Mouse (Mus musculus): ENCODE measurements at regions not wholly inside any gene's neighbourhood (a gene's known extent, or its start where the extent isn't known, plus 50 kb on each side); places are given as distances from the start of the nearest gene placed in this dataset.

GRCm38 (mm10) chr4:131097421-131097820 is 153.2 kb downstream of the Matn1 start:
- no peak for DNase-seq (ENCODE audit: low spot score in 2 of 2)

GRCm38 (mm10) chr4:131100093-131100795 is 156.1 kb downstream of the Matn1 start:
- no peak for DNase-seq (ENCODE audit: low spot score in 2 of 2)

DNA sequence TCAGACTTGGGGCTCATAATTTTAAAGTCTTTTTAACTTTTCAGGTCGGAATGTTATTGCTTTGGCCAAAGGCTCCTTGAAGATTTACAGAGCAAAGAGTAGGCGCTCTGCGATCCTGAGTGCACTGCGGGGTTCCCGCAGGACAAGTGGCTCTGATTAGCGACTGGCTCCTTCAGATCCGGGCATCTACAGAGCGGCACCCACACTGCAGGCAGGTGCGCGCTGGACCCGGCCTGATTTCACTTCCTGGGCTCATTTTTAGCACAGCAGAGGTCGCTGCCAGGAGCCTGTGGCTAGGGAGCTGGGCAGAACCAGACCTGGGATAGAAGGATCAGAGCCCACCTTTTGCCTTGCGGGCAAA is 156.6 kb downstream of the Matn1 start:
- DNase-seq (ENCODE audit: low spot score in 2 of 2) = no peak

GRCm38 (mm10) chr4:131102163-131102562 is 158.0 kb downstream of the Matn1 start:
- peak; percentile 9 to 24 for DNase-seq (ENCODE audit: low spot score in 2 of 2)

DNA sequence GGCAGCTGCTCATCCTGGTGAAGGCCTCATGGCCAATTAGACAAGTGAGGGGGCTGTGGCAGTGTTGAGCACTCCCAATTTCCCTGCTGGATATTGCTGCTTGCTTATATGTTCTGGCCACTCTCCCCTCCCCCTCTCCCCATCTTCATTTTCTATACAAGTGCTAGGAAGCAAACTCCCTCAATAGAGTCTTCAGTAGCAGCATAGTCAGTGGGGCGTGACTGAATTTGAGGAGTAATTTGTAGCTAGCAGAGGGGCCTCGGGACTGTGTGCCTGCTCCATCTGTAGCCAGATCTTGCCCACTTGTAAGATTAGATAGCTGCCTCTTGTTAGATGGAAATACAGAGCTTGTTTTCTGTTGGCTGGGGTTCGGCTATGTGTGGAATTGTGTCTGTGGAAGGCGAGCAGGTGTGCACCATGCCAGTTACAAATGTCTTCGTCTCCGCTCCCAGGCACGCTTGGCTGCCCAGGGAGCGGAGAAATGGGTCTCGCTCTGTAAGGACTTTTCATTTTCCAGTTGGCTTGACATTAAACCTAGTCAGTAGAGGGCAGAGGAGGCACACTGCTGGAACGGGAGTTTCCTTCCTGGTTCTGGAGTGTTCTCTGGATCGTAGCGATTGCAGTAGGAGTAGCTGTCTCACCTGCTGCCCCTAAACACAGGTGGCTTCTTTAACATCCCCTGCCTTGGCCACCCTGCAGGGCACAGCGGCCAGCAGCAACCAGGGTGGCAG is 163.1 kb downstream of the Matn1 start:
- DNase-seq (ENCODE audit: low spot score in 2 of 2) = no peak

- DNase-seq (ENCODE audit: low spot score in 2 of 2) = no peak
Observed at GRCm38 (mm10) chr4:131112536-131112935, 168.4 kb downstream of the Matn1 start.

DNA sequence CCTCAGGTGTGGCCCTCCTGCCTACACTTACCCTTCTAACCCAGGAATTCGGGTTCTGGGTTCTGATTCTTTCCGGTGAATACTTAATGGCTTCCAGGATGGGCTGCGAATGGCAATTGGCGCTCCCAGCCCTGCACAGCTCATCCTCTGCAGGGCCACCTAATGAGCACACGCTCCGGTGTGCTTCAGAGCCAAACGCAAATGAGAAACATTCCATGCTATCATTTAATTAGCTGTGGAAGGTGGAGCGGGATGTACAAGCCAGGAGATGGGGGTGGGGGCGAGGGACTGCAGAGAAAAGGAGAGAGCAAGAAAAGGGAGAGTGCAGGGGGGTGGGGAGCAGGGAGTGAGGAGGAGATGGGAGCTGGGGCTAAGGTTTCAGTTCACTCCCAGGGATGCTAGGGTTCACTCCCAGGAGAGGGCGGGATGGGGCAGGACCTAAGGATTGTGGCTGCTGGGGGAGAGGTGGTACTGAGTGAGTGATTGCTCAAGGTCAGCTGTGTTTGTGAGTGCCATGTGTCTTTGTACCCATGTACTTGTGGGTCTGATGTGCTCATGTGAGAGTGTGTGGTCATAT is 169.6 kb downstream of the Matn1 start:
- no peak for DNase-seq (ENCODE audit: low spot score in 2 of 2)

DNA sequence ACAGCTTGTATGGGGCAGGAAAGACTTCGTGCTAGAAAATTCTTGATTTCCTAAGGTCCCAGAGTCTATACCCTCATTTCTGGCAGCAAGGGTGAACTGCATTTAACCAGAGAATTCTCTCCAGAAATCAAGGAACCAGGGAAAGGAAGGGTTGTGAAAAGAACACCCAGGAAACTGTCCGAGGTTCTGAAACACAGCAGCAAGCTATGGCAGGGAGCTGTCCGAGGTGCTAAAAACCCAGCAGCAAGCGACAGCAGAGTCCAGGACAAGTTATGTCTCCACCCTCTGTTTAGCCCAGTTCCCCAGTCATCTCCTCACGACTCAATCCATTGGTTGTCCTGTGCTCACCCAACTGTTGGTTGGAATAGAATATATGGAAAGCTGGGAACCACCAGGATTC is 171.1 kb downstream of the Matn1 start:
- DNase-seq (ENCODE audit: low spot score in 2 of 2) = no peak

DNA sequence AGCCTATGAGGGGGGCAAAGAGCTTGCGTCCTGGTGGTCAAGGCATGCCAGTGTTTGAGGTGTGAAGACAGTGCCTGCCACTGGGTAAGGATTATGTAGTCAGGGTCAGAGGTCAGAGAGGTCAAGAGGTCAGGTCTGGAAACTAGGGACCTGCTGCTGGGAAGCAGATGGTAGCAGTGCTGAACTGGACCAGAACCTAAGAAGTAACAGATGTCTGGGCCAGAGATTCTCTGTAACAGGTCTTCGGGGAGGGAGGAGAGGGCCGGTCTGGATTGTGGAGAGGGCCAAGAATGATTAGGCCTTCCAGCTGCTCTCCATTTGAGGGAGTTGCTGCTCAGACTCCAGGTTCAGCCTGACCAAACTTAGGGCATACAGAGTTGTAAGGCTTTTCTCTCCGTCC is 174.4 kb downstream of the Matn1 start:
- no peak for DNase-seq (ENCODE audit: low spot score in 2 of 2)

DNA sequence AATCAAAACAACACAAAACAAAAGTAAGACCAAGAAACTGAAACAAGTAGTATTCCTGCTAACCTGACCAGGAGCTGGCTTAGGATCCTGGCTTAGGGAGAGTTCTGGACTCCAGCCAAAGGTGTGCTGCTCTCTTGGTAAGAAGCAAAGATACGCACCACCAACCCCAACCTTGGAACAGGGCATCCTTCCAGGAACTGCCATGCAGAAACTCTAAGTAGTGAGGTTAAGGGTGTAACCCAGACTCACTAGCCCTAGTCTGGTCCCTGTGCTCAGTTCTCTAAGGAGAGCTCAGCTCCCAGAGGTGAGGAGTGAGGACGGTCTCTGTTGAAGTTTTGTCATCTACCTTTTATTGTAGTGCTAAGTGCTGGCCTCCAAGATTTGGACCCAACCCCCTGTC is 175.4 kb downstream of the Matn1 start:
- DNase-seq (ENCODE audit: low spot score in 2 of 2) = no peak

GRCm38 (mm10) chr4:131120680-131121079 is 176.5 kb downstream of the Matn1 start:
- no peak for DNase-seq (ENCODE audit: low spot score in 2 of 2)

DNA sequence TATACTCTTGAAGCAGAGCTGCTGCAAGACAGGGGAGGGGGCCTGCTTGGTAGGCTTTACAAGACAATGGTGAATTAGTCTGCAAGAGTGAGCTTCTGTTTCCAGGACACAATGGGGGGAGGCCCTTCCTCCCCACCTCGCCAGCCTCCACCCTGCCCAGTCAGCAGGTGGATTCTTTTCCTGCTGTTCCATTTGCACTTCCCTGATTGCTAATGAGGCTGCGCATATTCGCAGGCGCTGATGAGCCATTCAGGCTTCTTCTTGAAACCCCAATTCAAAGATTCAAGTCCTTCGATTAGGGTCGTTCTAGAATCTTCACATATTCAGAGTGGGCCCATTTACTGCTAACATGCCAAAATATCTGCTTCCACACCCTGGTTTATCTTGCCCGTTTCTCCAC is 181.8 kb downstream of the Matn1 start:
- DNase-seq (ENCODE audit: low spot score in 2 of 2) = no peak

GRCm38 (mm10) chr4:131126901-131127300 is 182.7 kb downstream of the Matn1 start:
- DNase-seq (ENCODE audit: low spot score in 2 of 2) = no peak

GRCm38 (mm10) chr4:131128646-131129045 is 184.5 kb downstream of the Matn1 start:
- DNase-seq (ENCODE audit: low spot score in 2 of 2) = no peak

- DNase-seq (ENCODE audit: low spot score in 2 of 2) = no peak
Observed at GRCm38 (mm10) chr4:131132201-131132600, 188.0 kb downstream of the Matn1 start.

DNA sequence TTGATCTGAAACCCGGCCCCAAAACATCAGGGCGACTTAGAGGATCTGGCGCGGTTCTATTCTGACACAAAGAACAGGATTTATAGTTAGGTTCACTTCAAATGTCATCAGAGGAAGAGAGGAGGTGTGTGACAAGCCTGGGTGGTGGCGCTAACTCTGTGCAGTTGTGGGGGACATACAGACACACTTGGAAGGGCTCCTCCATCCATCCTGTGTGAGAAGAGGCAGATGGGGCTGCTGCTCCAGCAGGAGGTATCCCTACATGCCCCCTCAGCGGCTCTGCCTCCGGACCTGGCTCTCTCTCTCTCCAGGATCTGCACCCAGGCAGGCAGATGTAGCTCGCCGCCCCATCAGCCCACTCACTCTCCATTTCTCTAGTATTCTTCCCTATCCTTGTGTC is 188.6 kb downstream of the Matn1 start:
- DNase-seq (ENCODE audit: low spot score in 2 of 2) = peak; percentile 14 to 29

GRCm38 (mm10) chr4:131135841-131136240 is 191.7 kb downstream of the Matn1 start:
- DNase-seq (ENCODE audit: low spot score in 2 of 2) = no peak

DNA sequence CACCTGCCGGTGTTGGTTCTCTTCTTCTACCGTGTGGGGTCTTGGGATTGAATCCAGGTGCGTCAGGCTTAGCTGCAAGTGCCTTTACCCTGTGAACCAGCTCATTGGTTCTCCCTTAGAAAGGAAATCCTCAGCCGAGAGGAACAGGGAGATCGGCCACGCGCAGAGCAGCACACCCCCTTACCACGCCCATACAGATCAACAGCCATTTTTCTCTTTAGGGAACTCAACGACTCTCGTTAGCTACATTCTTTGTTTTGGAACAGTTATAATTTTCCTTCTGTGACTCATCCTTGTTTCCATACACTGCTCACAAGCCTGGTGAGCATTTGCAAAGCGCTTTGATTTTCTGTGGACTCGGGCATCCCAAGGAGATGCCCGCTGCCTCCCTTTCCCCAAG is 194.7 kb downstream of the Matn1 start:
- no peak for DNase-seq (ENCODE audit: low spot score in 2 of 2)

- no peak for DNase-seq (ENCODE audit: low spot score in 2 of 2)
Observed at GRCm38 (mm10) chr4:131141890-131142465, 197.8 kb downstream of the Matn1 start.

- DNase-seq (ENCODE audit: low spot score in 2 of 2) = no peak
Observed at GRCm38 (mm10) chr4:131145507-131145906, 201.3 kb downstream of the Matn1 start.

DNA sequence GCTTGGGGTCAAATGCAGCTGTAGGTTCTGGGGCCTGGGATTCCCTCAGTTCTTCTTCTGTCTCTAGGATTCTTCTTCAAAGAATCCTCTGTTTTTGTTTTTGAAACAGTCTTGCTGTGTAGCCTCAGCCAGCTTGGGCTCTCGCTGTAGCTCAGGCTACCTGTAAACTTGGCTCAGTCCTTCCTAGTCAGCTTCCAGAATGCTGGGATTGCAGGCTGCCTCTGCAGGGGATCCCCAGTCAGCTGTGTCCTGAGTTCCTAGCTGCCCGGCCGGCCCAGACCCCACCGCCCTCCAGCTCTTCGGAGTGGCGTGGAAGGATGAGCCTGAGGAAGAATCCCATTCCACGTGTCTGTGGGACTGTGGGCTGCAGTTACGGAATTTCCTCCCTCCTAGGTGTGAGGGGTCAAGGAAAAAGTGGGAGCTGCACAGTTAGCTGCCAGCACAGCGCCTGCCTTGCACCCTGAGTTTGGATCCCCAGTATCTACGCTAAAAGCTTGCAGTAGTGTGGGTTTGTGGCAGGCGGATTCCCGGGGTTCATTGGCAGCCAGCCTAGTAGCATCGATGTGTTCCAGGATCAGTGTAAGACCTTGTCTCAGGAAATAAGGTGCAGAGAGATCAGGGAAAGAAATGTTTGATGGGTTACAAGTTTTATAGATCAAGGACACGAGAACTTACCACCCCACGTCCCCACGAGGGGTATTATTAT is 204.0 kb downstream of the Matn1 start:
- no peak for DNase-seq (ENCODE audit: low spot score in 2 of 2)

DNA sequence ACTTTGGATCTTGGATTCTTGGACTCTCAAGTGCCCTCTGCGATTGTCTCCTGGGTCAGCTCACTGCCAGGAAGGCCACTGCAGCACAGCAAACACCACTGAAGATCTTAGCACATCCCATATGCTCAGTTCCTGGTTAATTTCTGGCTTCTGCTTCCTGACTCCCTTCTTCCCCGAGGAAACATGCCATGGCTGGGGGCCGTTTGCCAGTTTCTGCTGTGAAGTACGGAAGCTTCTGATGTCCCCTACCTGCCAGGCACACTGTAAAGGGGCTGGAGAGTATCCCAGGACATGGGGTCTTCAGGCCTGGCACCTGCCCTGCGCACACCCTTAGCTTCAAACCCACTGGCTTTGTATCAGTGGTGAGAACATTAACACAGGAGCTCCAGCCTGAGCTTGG is 205.3 kb downstream of the Matn1 start:
- no peak for DNase-seq (ENCODE audit: low spot score in 2 of 2)

All from right cerebral cortex, postnatal 36 days (tissue).